Mouse (Mus musculus): Measurements from ENCODE around the gene Rgs19. TPM values are rescaled to one million over a fixed set of nuclear protein-coding genes. Genes with fewer than 3 reads are reported as not detected.

Gene Rgs19
- 48.8 and 52.4 TPM in 2 replicates for polyA plus RNA-seq (2021; fragmentation: Nextera tagmentation)
- long read RNA-seq, experiment 1, transcript Rgs19-204 (5 exons, 779 nt): minor isoform, 13 of 64 reads
- long read RNA-seq, experiment 1, transcript Rgs19-201 (6 exons, 1,511 nt): major isoform, 27 of 64 reads
- long read RNA-seq, experiment 1, transcript Rgs19-205 (6 exons, 1,216 nt): minor isoform, 6 of 64 reads
- long read RNA-seq, experiment 1, partial matches to known transcripts: 8 of 64 reads
- long read RNA-seq, experiment 1, other reads (novel, unspliced or antisense): 5 of 64 reads
- long read RNA-seq, experiment 2, transcript Rgs19-201 (6 exons, 1,511 nt): major isoform, 63 of 175 reads
- long read RNA-seq, experiment 2, transcript Rgs19-204 (5 exons, 779 nt): minor isoform, 34 of 175 reads
- long read RNA-seq, experiment 2, transcript Rgs19-203 (5 exons, 1,110 nt): minor isoform, 10 of 175 reads
- long read RNA-seq, experiment 2, transcript Rgs19-205 (6 exons, 1,216 nt): minor isoform, 11 of 175 reads
- long read RNA-seq, experiment 2, partial matches to known transcripts: 27 of 175 reads
- long read RNA-seq, experiment 2, other reads (novel, unspliced or antisense): 23 of 175 reads

DNA sequence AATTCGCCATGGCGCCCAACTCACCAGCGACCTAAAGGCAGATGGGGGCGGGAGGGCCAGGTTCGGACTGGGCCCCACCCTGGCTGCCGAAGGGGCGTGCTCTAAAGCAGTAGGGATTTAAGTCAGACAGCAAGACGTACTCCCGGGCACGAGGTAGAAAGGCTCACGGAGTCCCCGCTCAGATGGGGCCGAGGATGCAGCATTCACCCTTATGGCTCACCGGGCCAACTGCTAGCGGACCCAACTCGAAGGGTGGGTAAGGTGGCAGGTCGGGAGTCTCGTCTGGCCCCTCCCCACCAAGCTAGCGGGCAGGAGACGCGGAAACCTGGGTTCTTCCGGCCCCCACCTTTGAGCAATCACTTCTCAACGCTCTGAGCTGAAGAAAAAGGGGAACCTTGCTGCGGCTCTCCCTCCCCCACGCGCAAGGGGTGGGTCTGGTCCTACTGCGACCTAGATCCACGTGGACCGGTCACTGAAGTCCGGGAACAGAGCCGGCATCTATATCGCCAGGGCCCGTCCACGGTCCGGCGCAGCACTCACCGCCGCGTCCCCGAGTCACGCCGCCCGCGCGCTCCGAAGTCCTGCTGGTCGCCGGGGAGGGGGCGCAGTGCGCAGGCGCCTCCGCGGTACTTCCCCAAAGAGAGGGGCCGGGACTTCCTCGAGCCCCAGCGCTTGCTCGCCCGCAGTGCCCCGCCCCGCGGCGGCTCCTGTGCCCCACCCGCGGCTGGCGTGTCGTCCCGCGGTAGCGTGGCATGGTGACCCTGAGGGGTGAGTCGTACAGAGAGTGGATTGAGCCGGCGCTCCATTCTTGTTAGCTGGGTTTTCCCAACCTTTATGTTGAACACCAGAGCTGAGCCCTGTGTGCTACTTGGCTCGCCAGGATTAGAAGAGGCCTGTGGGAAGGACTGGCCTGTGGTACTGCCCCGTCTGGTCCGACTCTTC, at the start of gene Rgs19:
Rgs19 (minus strand) TSS at position 639 of the 942 bp plus-strand sequence.

DNA sequence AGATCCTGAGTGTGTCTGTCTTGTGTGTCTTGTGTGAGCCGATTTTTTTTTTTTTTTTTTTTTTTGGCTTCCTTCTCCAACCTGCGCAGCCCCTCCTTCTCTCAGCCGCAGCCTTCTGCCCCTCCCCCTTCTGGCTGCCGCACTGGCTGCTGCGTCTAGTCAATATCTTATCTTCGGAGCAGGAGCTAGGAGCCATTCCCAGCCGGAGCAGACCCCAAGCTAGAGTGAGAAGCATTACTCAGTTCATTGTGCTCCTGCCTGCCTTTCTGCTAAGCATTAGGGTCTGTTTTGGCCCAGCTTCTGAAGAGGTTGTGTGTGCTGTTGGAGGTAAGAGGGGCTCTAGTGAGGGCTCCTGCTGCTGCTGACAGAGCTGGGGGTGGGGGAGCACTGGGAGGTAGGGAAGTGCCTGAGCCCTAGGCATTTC, 21.1 kb upstream of the Rgs19 start, which contains the start of gene Oprl1:
Oprl1 (plus strand) TSS at position 114 of the 424 bp plus-strand sequence.

GRCm38 (mm10) chr2:181698241-181698640, 4.5 kb upstream of the Rgs19 start, which contains the start of gene Lkaaear1:
Gene Lkaaear1, minus strand, starts transcription at chr2:181698442.

DNA sequence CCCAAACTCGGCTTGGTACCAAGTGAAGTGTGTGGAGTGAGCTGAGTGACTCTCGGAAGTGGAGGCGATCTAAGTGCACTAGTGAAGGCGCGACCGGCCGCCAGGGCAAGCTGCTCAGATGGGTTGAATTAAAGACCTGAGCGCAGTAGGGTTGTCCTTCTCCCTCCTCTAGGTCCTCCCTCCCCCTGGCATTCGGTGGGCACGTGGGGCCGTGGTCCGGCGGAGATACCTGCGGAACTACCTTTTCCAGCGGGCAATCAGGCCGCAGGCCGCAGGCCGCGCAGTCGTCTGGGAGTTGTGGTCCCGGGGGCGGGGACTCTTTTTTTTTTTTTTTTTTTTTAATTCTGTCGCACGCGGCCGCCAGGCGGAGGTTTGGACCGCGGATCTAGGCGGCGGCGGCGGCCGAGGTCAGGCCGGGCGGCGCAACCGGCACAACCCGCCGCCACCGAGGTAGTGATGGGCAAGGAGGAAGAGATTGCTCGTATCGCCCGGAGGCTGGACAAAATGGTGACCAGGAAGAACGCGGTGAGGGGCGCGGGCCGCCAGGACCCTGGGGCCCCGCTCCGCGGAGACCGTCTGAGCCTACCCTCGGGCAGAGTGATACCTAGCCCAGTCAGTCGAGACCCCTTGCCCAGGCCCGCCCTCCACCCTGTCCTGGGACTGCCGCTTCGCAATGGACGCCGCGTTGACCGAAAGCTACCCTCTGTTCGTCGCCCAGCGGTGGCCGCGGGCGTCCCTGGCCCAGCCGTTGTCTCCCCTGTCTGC, 13.6 kb downstream of the Rgs19 start, which contains the start of gene Tcea2:
Tcea2 (plus strand) TSS at position 360 of the 765 bp plus-strand sequence.

DNA sequence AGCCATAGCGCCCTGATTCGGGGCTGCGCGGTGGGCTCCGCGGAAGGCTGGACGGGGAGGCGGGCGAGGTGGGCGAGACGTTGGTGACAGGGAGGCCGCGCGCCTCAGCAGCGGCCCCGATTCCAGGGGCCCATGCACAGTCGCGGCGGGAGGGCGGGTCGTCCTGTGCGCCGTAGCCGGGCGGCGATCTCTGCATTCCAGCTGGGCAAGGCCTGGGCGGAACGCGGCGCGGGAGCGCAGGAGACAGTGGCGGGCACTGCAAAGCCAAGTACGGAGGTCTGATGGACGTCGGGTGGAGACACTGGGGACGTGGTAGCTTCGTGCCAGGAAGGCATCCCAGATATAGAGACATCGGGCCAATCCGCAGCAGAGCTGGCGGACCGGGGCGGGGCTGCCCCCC, 22.5 kb downstream of the Rgs19 start, which contains the start of gene Sox18:
Sox18 (minus strand) TSS at position 315 of the 400 bp plus-strand sequence.

DNA sequence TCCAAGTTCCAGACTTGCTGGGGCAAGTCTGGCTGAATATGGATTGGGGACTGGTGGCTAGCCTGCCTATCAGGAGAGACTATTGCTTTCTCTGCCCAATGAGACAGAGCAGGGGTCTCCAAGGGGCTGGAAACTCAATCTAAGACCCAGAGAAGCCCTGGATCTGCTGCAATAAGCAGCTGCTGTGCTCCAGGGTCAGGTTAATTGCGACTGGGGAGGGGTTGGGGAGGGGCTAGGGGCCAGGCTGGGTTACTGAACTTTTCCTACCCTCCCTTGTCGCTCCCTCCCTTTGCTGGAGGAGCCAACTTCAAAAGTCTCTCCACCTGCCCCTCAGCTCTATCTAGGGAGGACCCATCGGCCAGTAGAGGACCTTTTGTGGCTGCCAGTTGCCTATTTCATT, 37.0 kb downstream of the Rgs19 start, which contains the start of gene Gm29797:
Gm29797 (plus strand) TSS at position 301 of the 400 bp plus-strand sequence.

Other genes starting within 250 kb of the Rgs19 start
- gene Zbtb46, start 234.6 kb downstream of the Rgs19 start, polyA plus RNA-seq (2021; fragmentation: Nextera tagmentation): 2.8 and 3.0 TPM in 2 replicates
- gene Abhd16b, start 200.8 kb downstream of the Rgs19 start, polyA plus RNA-seq (2021; fragmentation: Nextera tagmentation): not detected in 2 replicates
- gene Tpd52l2, start 196.8 kb downstream of the Rgs19 start, polyA plus RNA-seq (2021; fragmentation: Nextera tagmentation): 92.7 and 98.3 TPM in 2 replicates
- 113 and 124 TPM in 2 replicates for gene Dnajc5, start 173.5 kb downstream of the Rgs19 start, polyA plus RNA-seq (2021; fragmentation: Nextera tagmentation)
- 27.8 and 30.1 TPM in 2 replicates for gene Uckl1, start 109.1 kb downstream of the Rgs19 start, polyA plus RNA-seq (2021; fragmentation: Nextera tagmentation)
- gene Prpf6, start 102.1 kb downstream of the Rgs19 start, polyA plus RNA-seq (2021; fragmentation: Nextera tagmentation): 51.0 and 58.7 TPM in 2 replicates
- gene Zfp512b, start 101.2 kb downstream of the Rgs19 start, polyA plus RNA-seq (2021; fragmentation: Nextera tagmentation): 8.0 and 8.6 TPM in 2 replicates
- gene Samd10, start 94.8 kb downstream of the Rgs19 start, polyA plus RNA-seq (2021; fragmentation: Nextera tagmentation): 13.9 and 18.8 TPM in 2 replicates
- gene Gm29797, start 36.9 kb downstream of the Rgs19 start, polyA plus RNA-seq (2021; fragmentation: Nextera tagmentation): not detected in 2 replicates
- 2.4 and 4.7 TPM in 2 replicates for gene Sox18, start 22.3 kb downstream of the Rgs19 start, polyA plus RNA-seq (2021; fragmentation: Nextera tagmentation)
- 54.4 and 58.7 TPM in 2 replicates for gene Tcea2, start 13.7 kb downstream of the Rgs19 start, polyA plus RNA-seq (2021; fragmentation: Nextera tagmentation)
- gene Lkaaear1, start 4.5 kb upstream of the Rgs19 start, polyA plus RNA-seq (2021; fragmentation: Nextera tagmentation): not detected in 2 replicates
- gene Oprl1, start 21.0 kb upstream of the Rgs19 start, polyA plus RNA-seq (2021; fragmentation: Nextera tagmentation): 21.8 and 24.4 TPM in 2 replicates
- 0.93 and 1.0 TPM in 2 replicates for gene Myt1, start 69.4 kb upstream of the Rgs19 start, polyA plus RNA-seq (2021; fragmentation: Nextera tagmentation)
- 17.0 and 19.4 TPM in 2 replicates for gene Pcmtd2, start 143.9 kb upstream of the Rgs19 start, polyA plus RNA-seq (2021; fragmentation: Nextera tagmentation)
- 39.8 and 40.5 TPM in 2 replicates for gene Polr3k, start 170.4 kb upstream of the Rgs19 start, polyA plus RNA-seq (2021; fragmentation: Nextera tagmentation)

All from layer of hippocampus, adult 6 months (tissue).